Mouse (Mus musculus) frontal cortex, postnatal 25 days (tissue): ENCODE results near the gene Cpa5.
A peak's percentile ranks its signal among the peaks of the same experiment; 100 is the strongest.

Experiments
- DNase-seq, 2 experiments: peaks; one replicate each; pipeline ENCODE4 v3.0.0; 2022; ENCODE audit warnings: low spot score in 2 of 2

The Cpa5 gene

DNA sequence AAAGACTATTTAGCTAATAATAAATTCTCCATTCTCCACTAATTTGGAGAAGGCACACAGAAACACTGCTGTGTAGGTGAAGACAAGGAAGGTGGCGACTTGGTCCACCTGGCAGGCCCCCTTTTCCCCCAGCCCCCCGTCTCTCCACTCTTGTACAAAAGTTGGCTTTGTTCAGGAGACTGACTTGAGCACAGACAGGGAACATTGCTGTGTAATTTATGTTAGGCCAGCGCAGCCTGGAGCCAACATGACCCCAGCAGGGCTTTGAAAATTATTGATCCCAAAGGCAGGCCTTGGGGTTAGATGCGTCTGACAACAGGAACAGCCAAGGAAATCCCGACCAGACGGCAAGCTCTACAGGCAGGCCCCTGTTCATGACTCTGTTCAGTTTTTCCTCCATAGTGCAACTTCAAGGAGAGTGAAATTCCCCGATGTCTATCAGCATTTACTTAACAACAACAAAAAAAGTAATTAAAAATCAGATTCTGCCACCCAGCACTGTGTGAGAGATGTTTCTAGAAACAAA, 6.4 kb upstream of the Cpa5 start:
- no peak for DNase-seq

DNA sequence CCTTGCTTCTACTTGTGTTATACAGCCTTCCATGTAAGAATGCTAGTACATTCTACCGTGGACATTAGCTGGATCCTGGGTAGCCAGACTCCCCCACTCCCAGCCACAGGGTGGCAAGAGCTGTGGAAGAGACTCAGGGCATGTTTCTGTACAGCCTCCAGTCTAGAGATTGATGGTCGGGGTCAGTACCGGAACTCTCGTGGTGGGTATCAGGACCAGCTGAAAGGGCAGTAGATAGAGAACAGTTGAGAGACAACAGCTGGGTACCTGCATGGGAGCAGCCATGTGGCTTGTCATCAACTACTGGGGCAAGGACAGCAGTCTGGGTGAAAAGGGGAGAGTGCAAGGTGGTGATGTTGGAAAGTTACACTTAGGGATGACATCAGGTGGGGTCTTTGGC, 5.7 kb upstream of the Cpa5 start:
- DNase-seq = no peak

DNA sequence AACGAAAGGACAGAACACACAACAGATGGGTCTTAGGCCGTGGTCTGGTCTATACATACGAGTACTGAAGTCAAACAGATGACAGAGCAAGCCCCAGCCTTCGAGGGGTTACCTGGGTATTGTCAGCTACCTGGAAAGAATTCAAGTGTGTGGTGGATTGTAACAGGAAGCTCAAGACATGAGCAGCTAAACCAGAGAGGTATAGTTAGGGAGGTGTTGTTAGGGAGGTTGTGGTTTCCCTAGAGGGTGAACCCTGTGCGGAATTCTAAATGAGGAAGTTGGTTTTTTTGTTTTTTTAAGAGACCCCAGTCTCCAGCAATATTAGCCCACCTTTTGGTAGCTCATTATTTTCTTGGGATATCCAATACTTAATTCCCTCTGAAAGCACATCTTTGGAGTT, 5.1 kb upstream of the Cpa5 start:
- no peak for DNase-seq

DNA sequence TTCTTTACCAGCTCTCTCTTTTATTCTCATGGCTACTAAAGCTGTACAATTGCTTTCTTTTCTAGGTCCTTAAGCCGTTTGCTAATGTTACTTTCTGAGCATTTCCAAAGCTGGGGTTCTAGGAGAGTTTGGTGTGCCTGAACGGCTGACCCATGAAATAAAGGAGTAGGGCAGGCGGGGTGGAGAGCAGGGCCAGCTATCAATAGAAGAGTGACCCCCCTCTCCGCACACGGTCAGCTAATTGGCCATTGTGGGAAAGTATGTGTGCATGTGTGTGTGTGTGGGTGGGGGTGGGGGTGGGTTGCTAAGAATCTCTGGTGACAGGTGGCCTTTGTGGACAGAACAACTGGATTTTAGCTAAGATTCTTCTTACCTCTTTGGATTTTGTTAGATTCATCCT, 402 bp downstream of the Cpa5 start:
- no peak for DNase-seq

DNA sequence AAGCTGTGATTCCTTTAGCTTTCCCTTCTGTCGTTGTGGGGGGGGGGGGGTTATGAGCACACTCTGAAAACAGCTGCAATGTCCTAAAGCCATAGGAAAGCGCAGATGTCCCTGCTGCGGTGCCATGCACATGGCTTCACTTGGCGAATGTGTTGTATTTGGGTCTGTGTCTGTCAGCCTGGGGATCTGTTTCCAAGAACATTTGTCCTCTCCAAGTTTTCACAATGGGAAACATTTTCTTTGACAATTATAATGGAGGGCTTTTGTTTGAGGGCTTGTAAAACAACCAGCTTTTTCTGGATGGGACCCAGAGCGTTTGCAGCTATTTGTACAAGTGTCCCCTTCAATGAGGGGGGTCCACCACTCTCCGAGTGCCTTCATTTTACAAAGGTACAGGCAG, 3.4 kb downstream of the Cpa5 start:
- no peak for DNase-seq

DNA sequence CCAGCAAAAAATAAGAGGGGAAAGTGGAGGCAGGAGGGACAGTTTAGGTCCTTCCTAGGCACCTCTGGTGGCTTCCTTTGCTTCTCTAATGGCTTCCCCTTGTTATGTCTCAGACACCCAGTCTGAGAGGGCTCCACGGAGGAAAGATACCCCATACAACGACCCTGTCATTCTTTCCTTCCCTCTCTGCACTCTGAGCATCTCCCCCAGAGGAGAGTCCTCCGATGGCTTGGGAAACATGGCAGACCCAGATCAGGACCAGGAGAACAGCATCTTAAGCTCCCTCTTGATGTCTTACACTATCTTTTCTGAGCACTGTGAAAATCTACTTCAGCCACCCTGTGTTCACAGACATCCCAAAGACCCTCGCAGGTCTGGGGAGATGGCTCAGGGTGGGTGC, 4.9 kb downstream of the Cpa5 start:
- no peak for DNase-seq

DNA sequence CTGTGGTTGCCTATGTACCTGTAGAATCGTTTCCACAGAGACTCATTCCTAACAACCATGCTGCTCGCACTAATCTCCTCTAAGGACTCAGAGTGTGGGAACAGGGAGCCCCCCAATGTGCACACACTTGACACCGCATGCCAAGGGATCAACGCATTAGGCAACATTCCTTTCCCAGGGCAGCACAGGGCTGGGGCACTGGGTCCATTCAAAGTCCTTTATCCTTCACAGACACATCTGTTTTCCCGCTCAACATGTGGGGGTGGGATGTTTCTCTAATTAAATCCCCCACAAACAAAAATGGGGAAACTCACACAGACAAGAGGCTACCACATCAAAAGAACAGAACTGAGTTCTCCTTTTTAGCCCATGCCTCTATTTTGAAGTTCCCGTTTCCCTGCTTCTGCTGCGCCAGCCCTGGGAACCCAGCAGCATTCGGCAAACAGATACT, 5.7 kb downstream of the Cpa5 start:
- no peak for DNase-seq

DNA sequence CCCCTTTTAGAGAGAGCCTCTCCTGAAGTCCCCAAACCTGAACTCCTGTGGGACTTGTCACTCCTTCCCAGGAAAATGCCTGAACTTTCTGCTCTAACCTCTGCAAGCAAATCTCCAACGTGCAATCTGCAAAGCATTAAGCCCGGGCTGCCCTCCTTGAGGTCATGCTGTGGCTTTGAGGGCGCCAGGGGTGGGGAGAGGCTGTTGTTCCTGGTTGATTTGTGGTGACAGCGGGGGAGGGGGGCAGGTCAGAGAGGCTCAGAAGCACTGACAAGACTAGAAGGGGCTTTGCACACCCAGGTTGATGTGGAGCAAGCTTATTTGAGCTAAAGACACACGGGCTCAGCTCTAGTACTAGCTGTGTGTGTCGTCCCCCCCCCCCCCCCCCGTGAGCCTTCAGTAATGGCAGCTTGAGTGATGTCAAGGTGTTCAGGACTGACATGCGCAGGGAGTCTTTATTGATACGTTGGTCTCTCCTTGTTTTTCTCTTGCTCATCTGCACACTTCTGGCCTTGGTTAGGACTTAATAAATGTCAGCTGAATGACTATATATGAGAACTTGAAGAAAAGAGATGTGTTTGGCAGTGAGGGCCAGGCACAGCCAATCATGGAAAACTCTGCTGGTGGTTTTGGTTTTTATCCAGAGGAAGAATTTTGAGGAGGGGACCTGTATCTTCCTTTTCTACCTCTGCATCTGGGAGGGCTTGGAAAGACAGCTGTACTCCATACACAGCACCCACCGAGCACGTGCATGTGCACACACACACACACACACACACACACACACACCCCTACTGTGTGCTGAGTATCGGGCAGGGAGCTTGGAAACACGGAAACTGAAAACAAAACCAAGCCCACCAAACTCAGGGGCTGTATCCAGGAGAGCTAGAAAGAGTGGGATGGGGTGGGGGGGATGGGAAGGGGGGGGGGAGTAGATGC, 6.5 kb downstream of the Cpa5 start:
- no peak for DNase-seq

DNA sequence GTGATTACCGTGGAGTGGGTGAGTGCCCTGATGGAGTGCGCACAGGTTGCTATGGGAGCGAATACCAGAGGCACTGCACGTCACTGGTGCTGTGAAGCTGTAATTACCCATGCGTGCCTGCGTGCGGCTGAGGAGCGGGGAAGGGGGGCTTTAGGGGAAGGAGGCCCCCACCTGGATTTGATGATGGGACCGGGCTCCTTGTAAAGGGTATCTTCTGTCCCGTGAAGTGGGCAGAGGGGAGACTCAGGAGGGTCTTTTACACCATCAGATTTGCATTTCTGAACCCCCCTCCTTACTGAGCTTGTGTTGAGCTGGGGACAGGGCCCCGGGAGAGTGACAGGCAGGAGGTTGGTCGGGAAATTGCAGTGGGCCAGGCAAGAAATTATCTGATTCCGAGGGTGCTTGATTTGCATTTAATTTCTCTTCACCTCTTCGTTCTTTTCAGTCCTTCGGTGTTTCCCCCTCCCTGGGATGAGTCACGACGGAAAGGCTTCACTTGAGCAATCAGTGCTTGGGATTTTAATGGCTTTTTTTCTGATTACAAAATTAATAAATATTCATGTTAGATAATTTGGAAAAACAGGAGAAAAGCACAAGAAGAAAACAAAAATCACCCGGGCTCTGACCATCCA, 7.3 kb downstream of the Cpa5 start:
- DNase-seq = peak in 1 of 2 experiments; percentile 40

DNA sequence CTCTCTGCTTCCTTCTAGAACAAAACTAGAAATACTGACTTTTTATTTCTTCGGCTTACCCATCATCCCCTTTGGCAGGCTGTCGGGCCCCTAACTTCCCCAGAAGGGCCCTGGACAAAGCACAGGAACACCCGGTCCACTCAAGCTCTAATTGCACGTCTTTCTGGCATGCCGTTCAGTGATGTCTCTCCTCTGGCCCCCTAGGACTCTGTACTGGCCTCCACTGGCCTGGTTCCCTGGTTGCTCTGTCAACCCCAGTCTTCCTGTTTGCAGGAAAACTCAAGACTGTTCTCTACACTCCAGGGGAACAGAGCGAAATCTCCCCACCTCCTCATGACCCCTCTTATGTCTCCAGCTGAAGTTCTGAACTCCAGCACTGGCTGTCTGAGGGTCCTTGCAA, 7.9 kb downstream of the Cpa5 start:
- no peak for DNase-seq

DNA sequence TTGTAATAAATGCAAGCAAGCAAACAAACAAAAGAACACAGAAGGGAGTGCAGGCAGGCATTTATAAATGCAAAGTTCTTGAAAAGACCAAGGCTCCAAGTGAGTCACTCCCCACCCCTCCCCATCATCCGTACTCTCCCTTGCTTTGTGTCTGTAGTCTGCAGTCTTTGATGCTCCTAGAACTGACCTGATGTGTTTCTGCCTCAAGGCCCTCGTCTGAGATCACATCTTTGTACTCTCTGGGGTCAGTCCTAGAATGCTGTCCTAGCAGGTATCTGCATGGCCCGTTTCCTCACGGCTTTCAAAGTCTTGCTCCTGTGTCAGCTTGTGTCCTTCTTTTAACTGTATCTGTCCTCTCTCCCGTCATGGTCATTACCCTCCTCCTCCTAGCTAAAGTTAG, 8.8 kb downstream of the Cpa5 start:
- no peak for DNase-seq

DNA sequence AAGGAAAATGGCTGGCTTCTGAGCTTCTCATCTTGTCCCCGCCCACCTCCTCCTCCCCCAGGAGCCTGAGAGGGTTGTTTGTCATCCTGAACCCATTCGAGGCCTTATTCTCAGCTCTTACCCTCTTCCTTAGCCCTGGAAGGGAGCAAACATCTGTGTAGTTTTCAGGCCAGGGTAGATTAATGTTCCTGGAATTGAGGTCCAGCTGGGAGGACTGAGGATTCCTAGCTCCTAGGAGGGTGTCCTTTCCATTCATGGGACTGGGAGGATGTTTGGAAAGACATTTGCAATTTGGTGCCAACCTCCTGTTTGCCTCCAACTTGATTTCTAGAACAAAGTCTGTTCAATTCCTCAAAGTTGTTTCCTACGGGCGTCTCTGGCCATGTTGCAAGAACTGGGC, 9.8 kb downstream of the Cpa5 start:
- DNase-seq = no peak

DNA sequence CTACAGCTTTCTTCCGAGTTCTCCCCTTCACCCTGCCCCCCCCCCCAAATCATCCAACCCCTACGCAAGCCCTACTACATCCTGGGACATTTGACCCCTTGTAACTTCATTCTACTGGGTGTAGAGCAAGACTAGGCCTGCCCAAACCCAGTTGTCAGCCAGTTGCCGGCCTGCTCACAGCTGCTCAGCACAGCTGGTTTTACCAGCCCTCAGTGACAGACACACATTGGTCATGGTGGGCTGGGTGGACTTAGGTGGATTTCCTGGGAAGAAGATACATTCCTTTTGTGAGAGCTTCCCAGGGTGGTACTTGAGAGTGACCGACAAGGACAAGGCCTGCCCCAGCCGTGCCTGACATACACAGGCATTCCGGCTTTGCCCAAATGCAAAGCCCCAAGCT, 10.2 kb downstream of the Cpa5 start:
- no peak for DNase-seq

DNA sequence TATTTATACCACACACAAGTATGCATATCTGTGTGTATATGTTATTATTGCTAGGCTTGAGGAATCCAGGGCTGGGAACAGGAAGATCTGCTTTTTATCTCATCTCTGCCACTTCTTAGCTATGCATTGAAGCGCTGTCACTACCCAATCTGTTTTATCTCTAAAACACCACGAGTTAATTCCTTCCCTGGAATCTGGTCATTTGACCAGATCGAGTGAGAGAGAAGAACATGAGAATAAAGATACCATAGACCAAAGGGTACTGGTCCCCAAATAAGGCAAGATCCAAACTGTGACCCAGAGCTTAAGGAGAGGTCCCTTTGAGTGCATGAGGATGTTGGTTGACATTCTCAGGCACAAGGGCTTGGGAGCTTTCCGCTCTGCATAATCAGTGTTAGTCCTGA, 11.2 kb downstream of the Cpa5 start:
- DNase-seq = no peak

DNA sequence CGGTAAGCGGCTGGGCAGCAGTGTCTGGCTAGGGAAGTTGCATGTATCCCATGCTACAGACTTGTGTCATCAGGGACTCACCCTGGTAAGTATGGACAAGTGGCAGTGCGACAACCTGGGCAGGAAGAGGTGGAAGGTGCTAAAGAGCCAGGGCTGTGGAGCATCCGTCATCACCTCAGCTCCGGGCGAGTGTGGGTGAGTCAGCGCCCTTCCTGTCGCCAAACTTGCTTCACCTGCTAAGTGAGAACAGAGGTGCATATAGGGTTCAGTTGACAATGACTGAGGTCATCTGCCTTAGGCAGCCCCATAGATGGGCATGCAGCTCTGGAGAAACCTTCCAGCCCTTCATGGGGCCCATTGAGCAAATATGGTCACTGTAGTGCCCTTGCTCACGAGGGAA, 14.0 kb downstream of the Cpa5 start:
- no peak for DNase-seq

DNA sequence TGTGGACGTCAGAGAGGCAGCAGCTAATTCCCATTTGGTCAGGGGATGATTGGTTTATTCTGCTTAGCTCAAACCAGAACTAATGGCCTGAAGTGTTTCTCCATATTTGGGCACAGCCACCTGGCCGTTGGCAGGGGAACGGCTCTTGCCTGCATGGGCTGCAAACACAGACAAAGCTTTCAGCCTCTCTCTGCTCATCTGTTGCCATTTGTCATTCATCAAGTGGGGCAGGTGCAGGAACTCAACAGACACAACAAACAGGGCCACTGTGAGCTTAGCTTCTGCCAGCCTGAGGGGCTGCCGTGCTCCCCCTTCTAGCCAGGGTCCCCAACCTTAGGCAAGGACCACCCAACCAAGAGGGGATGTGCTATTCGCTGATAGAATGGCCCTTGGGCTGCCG, 17.3 kb downstream of the Cpa5 start:
- no peak for DNase-seq

DNA sequence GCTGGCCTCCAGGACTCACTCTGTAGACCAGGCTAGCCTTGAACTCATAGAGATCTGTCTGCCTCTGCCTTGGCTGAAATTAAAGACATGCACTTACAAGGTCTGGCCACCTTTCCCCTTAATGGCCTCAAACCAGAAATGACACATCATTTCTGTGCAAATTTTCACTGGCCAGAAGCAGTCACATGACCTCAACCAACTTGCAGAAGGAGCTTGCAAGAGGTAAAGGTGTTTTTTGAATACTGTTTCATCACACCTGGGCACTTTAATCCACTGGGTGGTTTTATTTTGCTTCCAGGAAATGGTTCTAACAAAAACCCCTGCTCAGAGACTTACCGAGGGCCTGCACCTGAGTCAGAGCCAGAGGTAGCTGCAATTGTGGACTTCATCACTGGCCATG, 19.2 kb downstream of the Cpa5 start:
- no peak for DNase-seq

DNA sequence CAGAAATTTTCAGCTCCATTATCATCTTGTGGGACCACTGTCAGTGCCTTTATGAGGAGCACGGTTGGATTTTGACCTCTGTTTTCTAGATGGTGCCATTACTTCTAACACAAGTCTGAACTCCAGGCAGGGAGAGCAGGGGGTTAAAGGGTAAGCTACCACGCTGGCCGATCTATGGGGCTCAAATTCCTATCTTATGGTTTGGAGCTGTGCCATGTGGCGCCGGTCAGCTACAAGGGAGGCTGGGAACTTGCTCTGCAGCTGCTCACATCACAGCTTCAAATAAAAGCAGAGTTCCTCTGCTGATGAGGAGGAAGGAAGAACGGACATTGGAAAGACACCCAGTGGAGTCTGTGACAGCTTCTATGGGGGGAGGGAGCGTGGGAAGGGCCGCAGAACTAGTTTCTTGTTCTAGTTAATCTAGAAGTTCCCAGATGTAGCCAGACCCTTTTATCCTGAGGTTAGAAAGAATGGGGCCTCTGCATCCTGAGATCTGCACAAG, 24.6 kb downstream of the Cpa5 start:
- DNase-seq = no peak

DNA sequence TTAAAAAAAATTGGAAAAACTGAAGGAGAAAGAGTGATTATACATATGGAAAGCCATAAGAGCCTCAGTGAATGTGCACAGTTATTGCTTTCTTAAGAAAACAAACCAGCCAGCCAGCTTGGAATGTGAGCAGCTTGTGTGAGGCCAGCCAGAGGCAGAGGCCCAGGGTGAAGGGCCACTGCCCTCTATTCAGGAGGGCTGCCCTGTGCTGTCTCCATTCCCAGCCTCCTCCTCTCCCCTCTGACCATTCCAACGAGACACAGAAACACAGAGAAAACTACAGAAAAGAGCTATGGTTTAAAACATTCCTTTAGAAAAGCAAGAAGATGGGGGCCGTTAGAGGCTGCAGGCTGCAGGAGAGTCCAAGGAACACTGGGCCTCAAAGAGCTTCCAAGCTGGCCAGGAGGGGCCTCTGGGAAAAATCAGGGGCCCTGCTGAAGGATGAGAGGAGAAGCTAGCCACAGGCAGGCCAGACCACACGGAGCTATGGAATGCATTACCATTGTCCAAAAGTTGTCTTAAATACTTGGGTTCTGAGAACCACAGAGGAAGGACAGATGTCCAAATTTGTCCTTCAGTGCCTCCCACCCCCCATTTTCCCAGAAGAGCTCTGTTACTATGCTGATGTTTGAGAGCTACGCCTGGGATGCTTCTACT, 25.5 kb downstream of the Cpa5 start:
- DNase-seq = no peak

DNA sequence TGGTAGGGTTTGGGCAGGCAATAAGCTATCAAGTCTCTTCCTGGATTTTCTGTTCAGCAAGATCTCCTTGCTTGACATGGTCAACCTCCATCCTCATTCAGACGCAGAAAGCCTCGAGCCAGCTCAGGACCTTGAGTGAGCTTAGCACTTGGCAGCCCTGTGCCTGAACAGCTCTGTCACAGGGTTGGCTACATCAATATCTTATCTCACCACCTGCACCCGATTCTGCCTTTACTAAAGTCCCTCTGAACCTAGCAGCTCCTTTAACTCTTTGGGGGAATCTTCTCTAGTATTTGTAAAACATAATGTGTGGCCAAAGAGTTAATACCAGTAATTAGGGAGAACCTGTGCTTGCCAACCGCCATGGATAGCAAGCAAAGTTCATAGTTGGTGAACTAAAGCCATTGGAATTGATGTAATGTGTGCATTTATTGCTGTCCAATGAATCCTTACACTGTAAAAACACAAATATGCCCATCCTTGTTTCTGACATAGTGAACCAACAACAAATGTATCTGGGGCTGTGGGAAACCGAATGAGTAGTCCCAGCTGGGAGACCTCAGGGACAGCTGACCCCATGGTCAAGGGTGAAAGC, 28.0 kb downstream of the Cpa5 start, which contains the start of gene Cpa1:
Gene Cpa1 (plus strand): TSS at position 545 of the 595 bp plus-strand sequence.
- DNase-seq = no peak

DNA sequence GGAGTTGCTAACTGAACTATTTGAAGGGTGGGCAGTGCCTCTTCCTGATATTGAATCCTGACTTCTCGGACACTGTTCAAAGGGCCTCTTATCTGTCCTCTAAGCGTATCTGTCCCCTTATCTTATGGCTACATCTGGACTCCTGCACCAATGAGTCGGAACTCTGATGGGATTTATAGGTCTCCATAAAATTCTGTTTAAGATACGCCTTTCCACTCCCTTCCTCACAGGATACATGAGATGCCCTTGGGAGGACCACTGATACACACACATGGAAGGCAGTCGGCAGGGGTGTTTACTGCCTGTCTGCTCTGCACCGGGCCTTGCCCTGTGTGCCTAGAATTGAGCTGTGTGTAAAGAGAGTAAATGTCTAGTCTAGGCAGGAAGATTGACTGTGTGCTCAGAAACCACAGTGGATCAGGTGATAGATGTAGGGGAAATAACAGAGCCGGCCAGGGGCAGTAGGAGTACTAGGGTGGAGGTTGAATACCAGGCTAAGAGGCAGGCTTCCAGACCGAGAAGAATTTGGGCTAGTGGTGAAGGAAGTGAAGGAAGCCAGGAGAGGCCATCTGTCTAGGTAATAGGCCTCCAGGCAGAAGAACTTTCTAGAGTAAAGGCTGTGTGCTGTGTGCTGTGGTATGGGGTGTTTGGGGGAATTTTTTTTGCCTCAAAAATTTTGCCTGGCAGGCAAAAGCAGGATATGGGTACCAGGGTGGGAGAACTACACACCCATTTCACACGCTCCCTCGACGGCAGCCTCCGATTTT, 33.1 kb downstream of the Cpa5 start:
- no peak for DNase-seq
